Mouse (Mus musculus) bone marrow macrophage, adult 2 months (primary cell): ENCODE data around the gene Lad1.

Experiments
- CTCF ChIP-seq: IDR thresholded peaks from 2 replicates; pipeline ENCODE4 v1.5.1; 2012; ENCODE audit warnings: low read depth, mild to moderate bottlenecking, low read length, moderate library complexity
- POLR2A ChIP-seq: IDR thresholded peaks from 2 replicates; pipeline ENCODE4 v1.6.1; 2012; ENCODE audit warnings: mild to moderate bottlenecking, low read depth, low read length, borderline replicate concordance

- TF ChIP-seq POLR2A (no peak), CTCF (no peak)
Measured at GRCm38 (mm10) chr1:135839065-135839464, 20.7 kb downstream of the Lad1 start.
